Mouse (Mus musculus) spleen, adult 2 months (tissue): ENCODE measurements around the gene Rapgef3.

Experiments
- CTCF ChIP-seq: fragments of 200-500 bp; IDR thresholded peaks from 2 replicates; pipeline ENCODE4 v1.5.1; 2011; ENCODE audit warnings: mild to moderate bottlenecking, inconsistent platforms; ENCODE audit not compliant: insufficient read depth, insufficient read length, insufficient replicate concordance; ENCODE audit errors: extremely low read depth
- POLR2A ChIP-seq: fragments of 200-500 bp; IDR thresholded peaks from 2 replicates; pipeline ENCODE4 v1.6.1; 2011; ENCODE audit warnings: low read depth, low read length, inconsistent platforms

- TF ChIP-seq CTCF (no peak), POLR2A (no peak)
These were observed 19.5 kb upstream of the Rapgef3 start for GRCm38 (mm10) chr15:97787148-97787798.
